Mouse (Mus musculus): ENCODE results near the gene Macrod2. TPM values are rescaled to one million over a fixed set of nuclear protein-coding genes. Genes with fewer than 3 reads are reported as not detected.

Macrod2 gene
- polyA plus RNA-seq, 1 experiment, result 16.3 TPM

- no peaks in the 10 kb centered on the region for H3K27me3 ChIP-seq (ENCODE audit: control insufficient read depth, insufficient read depth, low read length)
- no peak overlapping the region for H3K27ac ChIP-seq (ENCODE audit: control insufficient read depth, insufficient read depth, low read depth, low read length)
- no peaks in the 10 kb centered on the region for H3K36me3 ChIP-seq (ENCODE audit: control insufficient read depth, insufficient read depth, low read length)
- H3K4me1 ChIP-seq (ENCODE audit: control insufficient read depth, insufficient read depth, low read length), result no peaks in the 10 kb centered on the region
- TF ChIP-seq CTCF (IDR thresholded peaks at IDR 0.05; ENCODE audit: control insufficient read depth, insufficient read depth, insufficient replicate concordance, low read depth, low read length), result no peak
- no peak for TF ChIP-seq POLR2A (IDR thresholded peaks at IDR 0.05; ENCODE audit: control insufficient read depth, low read depth, low read length)
- H3K4me3 ChIP-seq (ENCODE audit: control insufficient read depth, low read depth, low read length), result no peak overlapping the region
Observed at GRCm38 (mm10) chr2:141434731-141435570, 1039.8 kb downstream of the Macrod2 start.

- no peak overlapping the region for H3K27ac ChIP-seq (ENCODE audit: control insufficient read depth, insufficient read depth, low read depth, low read length)
- no peaks in the 10 kb centered on the region for H3K27me3 ChIP-seq (ENCODE audit: control insufficient read depth, insufficient read depth, low read length)
- TF ChIP-seq CTCF (IDR thresholded peaks at IDR 0.05; ENCODE audit: control insufficient read depth, insufficient read depth, insufficient replicate concordance, low read depth, low read length) (no peak), POLR2A (IDR thresholded peaks at IDR 0.05; ENCODE audit: control insufficient read depth, low read depth, low read length) (no peak)
- H3K4me1 ChIP-seq (ENCODE audit: control insufficient read depth, insufficient read depth, low read length), result no peaks in the 10 kb centered on the region
- H3K36me3 ChIP-seq (ENCODE audit: control insufficient read depth, insufficient read depth, low read length), result no peaks in the 10 kb centered on the region
- H3K4me3 ChIP-seq (ENCODE audit: control insufficient read depth, low read depth, low read length), result no peak overlapping the region
Observed at GRCm38 (mm10) chr2:141441896-141442295, 1046.8 kb downstream of the Macrod2 start.

- TF ChIP-seq CTCF (IDR thresholded peaks at IDR 0.05; ENCODE audit: control insufficient read depth, insufficient read depth, insufficient replicate concordance, low read depth, low read length), result no peak
- no peak for TF ChIP-seq POLR2A (IDR thresholded peaks at IDR 0.05; ENCODE audit: control insufficient read depth, low read depth, low read length)
- H3K4me1 ChIP-seq (ENCODE audit: control insufficient read depth, insufficient read depth, low read length), result no peaks in the 10 kb centered on the region
- no peak overlapping the region for H3K27ac ChIP-seq (ENCODE audit: control insufficient read depth, insufficient read depth, low read depth, low read length)
- H3K27me3 ChIP-seq (ENCODE audit: control insufficient read depth, insufficient read depth, low read length), result no peaks in the 10 kb centered on the region
- no peak overlapping the region for H3K4me3 ChIP-seq (ENCODE audit: control insufficient read depth, low read depth, low read length)
- no peaks in the 10 kb centered on the region for H3K36me3 ChIP-seq (ENCODE audit: control insufficient read depth, insufficient read depth, low read length)
Observed at GRCm38 (mm10) chr2:141449078-141449680, 1054.1 kb downstream of the Macrod2 start.

GRCm38 (mm10) chr2:141463946-141464345, 1068.8 kb downstream of the Macrod2 start:
- Histone ChIP-seq H3K36me3 (ENCODE audit: control insufficient read depth, insufficient read depth, low read length) (no peaks in the 10 kb centered on the region), H3K4me3 (ENCODE audit: control insufficient read depth, low read depth, low read length) (no peak overlapping the region), H3K4me1 (ENCODE audit: control insufficient read depth, insufficient read depth, low read length) (no peaks in the 10 kb centered on the region), H3K27me3 (ENCODE audit: control insufficient read depth, insufficient read depth, low read length) (no peaks in the 10 kb centered on the region), H3K27ac (ENCODE audit: control insufficient read depth, insufficient read depth, low read depth, low read length) (no peak overlapping the region)
- TF ChIP-seq CTCF (IDR thresholded peaks at IDR 0.05; ENCODE audit: control insufficient read depth, insufficient read depth, insufficient replicate concordance, low read depth, low read length), result no peak
- no peak for TF ChIP-seq POLR2A (IDR thresholded peaks at IDR 0.05; ENCODE audit: control insufficient read depth, low read depth, low read length)

- no peak overlapping the region for H3K4me3 ChIP-seq (ENCODE audit: control insufficient read depth, low read depth, low read length)
- no peaks in the 10 kb centered on the region for H3K4me1 ChIP-seq (ENCODE audit: control insufficient read depth, insufficient read depth, low read length)
- H3K27ac ChIP-seq (ENCODE audit: control insufficient read depth, insufficient read depth, low read depth, low read length), result no peak overlapping the region
- H3K27me3 ChIP-seq (ENCODE audit: control insufficient read depth, insufficient read depth, low read length), result no peaks in the 10 kb centered on the region
- no peaks in the 10 kb centered on the region for H3K36me3 ChIP-seq (ENCODE audit: control insufficient read depth, insufficient read depth, low read length)
- TF ChIP-seq CTCF (IDR thresholded peaks at IDR 0.05; ENCODE audit: control insufficient read depth, insufficient read depth, insufficient replicate concordance, low read depth, low read length) (no peak), POLR2A (IDR thresholded peaks at IDR 0.05; ENCODE audit: control insufficient read depth, low read depth, low read length) (no peak)
Observed at GRCm38 (mm10) chr2:141472791-141473190, 1077.7 kb downstream of the Macrod2 start.

- Histone ChIP-seq H3K4me3 (ENCODE audit: control insufficient read depth, low read depth, low read length) (no peak overlapping the region), H3K4me1 (ENCODE audit: control insufficient read depth, insufficient read depth, low read length) (no peaks in the 10 kb centered on the region), H3K27ac (ENCODE audit: control insufficient read depth, insufficient read depth, low read depth, low read length) (no peak overlapping the region), H3K36me3 (ENCODE audit: control insufficient read depth, insufficient read depth, low read length) (no peaks in the 10 kb centered on the region), H3K27me3 (ENCODE audit: control insufficient read depth, insufficient read depth, low read length) (no peaks in the 10 kb centered on the region)
- TF ChIP-seq CTCF (IDR thresholded peaks at IDR 0.05; ENCODE audit: control insufficient read depth, insufficient read depth, insufficient replicate concordance, low read depth, low read length) (no peak), POLR2A (IDR thresholded peaks at IDR 0.05; ENCODE audit: control insufficient read depth, low read depth, low read length) (no peak)
Observed at GRCm38 (mm10) chr2:141477585-141477984, 1082.5 kb downstream of the Macrod2 start.

GRCm38 (mm10) chr2:141490518-141490917, 1095.4 kb downstream of the Macrod2 start:
- H3K27ac ChIP-seq (ENCODE audit: control insufficient read depth, insufficient read depth, low read depth, low read length), result no peak overlapping the region
- no peak overlapping the region for H3K4me3 ChIP-seq (ENCODE audit: control insufficient read depth, low read depth, low read length)
- TF ChIP-seq POLR2A (IDR thresholded peaks at IDR 0.05; ENCODE audit: control insufficient read depth, low read depth, low read length) (no peak), CTCF (IDR thresholded peaks at IDR 0.05; ENCODE audit: control insufficient read depth, insufficient read depth, insufficient replicate concordance, low read depth, low read length) (no peak)
- no peaks in the 10 kb centered on the region for H3K27me3 ChIP-seq (ENCODE audit: control insufficient read depth, insufficient read depth, low read length)
- no peaks in the 10 kb centered on the region for H3K4me1 ChIP-seq (ENCODE audit: control insufficient read depth, insufficient read depth, low read length)
- H3K36me3 ChIP-seq (ENCODE audit: control insufficient read depth, insufficient read depth, low read length), result no peaks in the 10 kb centered on the region

Data from testis, adult 2 months (tissue).